Mouse (Mus musculus) hindbrain, embryonic 11.5 days (tissue): Measurements from ENCODE around the gene Ccdc159. TPM values are rescaled to one million over a fixed set of nuclear protein-coding genes. Genes with fewer than 3 reads are reported as not detected.

Experiments used
- ATAC-seq: fragments of 200-750 bp; cut with Nextera tagmentation; 2 replicates; pipeline ENCODE4 v1.8.0; 2017; ENCODE audit warnings: mild to moderate bottlenecking, moderate TSS enrichment, moderate library complexity; ENCODE audit not compliant: low FRiP score
- DNase-seq: peaks from one replicate; pipeline ENCODE4 v3.0.0-alpha.2; 2015; ENCODE audit warnings: low spot score
- H3K27ac ChIP-seq: fragments of 300-500 bp; sonication (generic); 2 replicates; pipeline ENCODE4 v1.5.1; 2014; ENCODE audit warnings: mild to moderate bottlenecking, low read depth, low read length
- H3K27me3 ChIP-seq: fragments of 300-500 bp; sonication (generic); 2 replicates; pipeline ENCODE4 v1.6.1; 2014; ENCODE audit warnings: mild to moderate bottlenecking, low read length, moderate library complexity, mixed read lengths; ENCODE audit not compliant: control insufficient read depth, insufficient read depth
- H3K36me3 ChIP-seq: fragments of 300-500 bp; sonication (generic); 2 replicates; pipeline ENCODE4 v1.6.1; 2014; ENCODE audit warnings: mild to moderate bottlenecking, low read length, moderate library complexity, mixed read lengths; ENCODE audit not compliant: control insufficient read depth, insufficient read depth
- H3K4me1 ChIP-seq: fragments of 300-500 bp; sonication (generic); replicated peaks from 2 replicates; pipeline ENCODE4 v1.6.1; 2014; ENCODE audit warnings: low read length, mixed read lengths; ENCODE audit not compliant: control insufficient read depth, insufficient read depth
- H3K4me2 ChIP-seq: fragments of 300-500 bp; sonication (generic); replicated peaks from 2 replicates; pipeline ENCODE4 v1.6.1; 2014; ENCODE audit warnings: mild to moderate bottlenecking, low read depth, low read length
- H3K4me3 ChIP-seq: fragments of 300-500 bp; sonication (generic); 2 replicates; pipeline ENCODE4 v1.5.1; 2014; ENCODE audit warnings: low read depth, low read length
- H3K9ac ChIP-seq: fragments of 300-500 bp; sonication (generic); 2 replicates; pipeline ENCODE4 v1.6.1; 2014; ENCODE audit warnings: low read depth, low read length
- H3K9me3 ChIP-seq: fragments of 300-500 bp; sonication (generic); 2 replicates; pipeline ENCODE4 v1.6.1; 2016; ENCODE audit warnings: low read length; ENCODE audit not compliant: control insufficient read depth
- WGBS: fragments of 180-500 bp; shearing (Covaris S2); extraction: QIAGEN DNeasy Blood & Tissue Kit; methylation state at CpG from one replicate; pipeline ENCODE4 v1.1.7; 2014; 5-methylcytosine and 5-hydroxymethylcytosine counted together
- polyA plus RNA-seq: library from polyadenylated mRNA; unstranded; fragments of >200 nt; fragmentation: Nextera tagmentation; extraction: Ambion mirVana; gene quantifications from 2 replicates; pipeline ENCODE4 v1.2.1, GENCODE M21; 2014

Gene Ccdc159
- polyA plus RNA-seq, 1 experiment from 2014 or later: 3.9 TPM

DNA sequence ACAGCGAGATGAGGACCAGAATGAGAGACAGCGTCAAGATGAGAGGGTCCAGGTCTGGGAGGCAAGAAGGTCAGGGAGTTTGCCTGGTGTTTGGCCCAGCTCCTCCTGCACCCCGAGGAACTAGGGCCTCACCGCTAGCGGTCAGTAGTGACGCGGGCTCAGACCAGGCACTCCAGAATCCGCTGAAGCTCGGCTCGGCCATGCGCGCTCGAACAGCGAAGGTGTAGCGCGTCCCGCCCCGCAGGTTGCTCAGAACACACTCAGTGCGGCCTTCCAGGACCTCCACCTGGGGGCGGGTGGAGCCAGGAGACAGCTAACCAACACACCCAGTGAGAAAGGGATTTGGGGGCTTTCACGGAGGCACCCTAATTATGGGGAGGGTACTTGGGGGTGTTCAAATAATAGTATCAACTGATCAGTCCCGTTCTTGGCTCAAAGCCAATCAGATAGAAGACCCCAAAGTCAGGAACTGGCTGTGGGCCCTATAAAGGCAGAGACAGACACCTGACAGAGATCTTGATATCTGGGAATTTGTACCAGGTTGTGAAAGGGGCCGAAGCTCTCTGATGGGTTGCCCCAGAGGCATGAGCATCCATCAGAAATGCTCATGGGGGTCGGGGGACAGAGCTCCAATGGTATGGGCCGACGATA, 33.4 kb downstream of the Ccdc159 start:
- no peak overlapping the region for H3K9ac ChIP-seq
- H3K36me3 ChIP-seq: no peaks in the 10 kb centered on the region
- peaks cover 10% of the 10 kb centered on the region; the same call in 1 of the 2 replicates for H3K4me1 ChIP-seq
- H3K4me2 ChIP-seq: no peak overlapping the region
- ATAC-seq (no peak), DNase-seq (peak; percentile 25)
- H3K27ac ChIP-seq: no peak overlapping the region
- H3K4me3 ChIP-seq: no peak overlapping the region
- WGBS: 10% methylated on average over 26 of the region's 26 CpGs
- H3K27me3 ChIP-seq: peaks cover 40% of the 10 kb centered on the region
- no peaks in the 10 kb centered on the region for H3K9me3 ChIP-seq

DNA sequence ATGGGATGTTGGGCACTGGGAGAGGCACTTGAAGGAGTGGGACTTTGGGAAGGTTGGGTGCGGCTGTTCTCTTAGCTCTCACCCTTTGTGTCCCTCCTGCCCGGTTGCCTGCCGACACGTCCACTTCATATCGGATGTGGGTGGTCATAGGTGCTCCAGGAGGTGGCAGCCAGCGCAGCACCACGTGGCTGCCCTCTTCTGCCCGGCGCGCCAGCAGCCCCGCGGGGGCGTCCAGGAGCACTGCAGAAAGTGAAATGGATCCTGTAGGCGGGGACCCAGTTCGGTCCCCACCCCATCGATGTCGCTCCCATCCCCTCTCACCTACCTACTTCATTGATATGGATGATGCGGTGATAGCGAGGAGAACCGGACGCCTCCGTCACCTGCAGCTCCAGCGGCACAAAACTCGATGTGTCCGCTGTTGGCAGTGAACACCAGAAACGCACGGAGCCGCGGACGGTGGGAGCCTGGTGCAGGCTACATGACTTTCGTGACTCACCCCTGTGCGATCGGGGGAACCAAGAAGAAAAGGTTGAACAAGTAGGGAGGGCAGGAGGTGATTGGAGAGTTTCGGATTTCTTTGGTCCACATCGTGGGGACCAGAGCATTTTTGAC, 34.2 kb downstream of the Ccdc159 start:
- no peak overlapping the region for H3K9ac ChIP-seq
- under 1% methylated on average over 33 of the region's 35 CpGs for WGBS

DNA sequence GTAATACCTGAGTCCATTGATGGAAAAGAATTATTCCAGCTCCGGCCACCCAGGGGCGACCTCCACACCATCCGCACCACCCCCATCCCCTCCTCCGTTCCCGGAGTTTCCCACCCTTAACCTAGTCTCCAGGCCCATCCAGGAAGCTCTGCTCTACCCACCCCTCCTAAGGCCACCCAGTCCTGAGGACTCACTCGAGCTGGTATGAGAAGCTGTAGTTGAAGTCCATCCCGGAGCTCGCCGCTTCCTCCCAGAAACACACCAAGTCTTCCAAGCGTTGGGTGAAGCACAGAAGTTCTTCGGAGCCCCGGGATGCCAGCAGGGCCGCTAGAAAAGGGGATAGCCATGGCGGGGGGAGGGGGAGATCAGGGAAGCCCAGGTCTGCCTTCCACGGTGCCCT, 34.7 kb downstream of the Ccdc159 start:
- DNase-seq (no peak), ATAC-seq (peak; percentile 46; the same call in 1 of the 2 replicates)
- no peak overlapping the region for H3K27ac ChIP-seq
- H3K4me2 ChIP-seq: peak overlapping the region; percentile 51
- no peaks in the 10 kb centered on the region for H3K9me3 ChIP-seq
- WGBS: 2% methylated on average over 15 of the region's 15 CpGs
- H3K4me1 ChIP-seq: peaks cover 10% of the 10 kb centered on the region; the same call in 1 of the 2 replicates
- H3K4me3 ChIP-seq: peak overlapping the region; percentile 27
- peaks cover 40% of the 10 kb centered on the region for H3K27me3 ChIP-seq
- no peak overlapping the region for H3K9ac ChIP-seq
- no peaks in the 10 kb centered on the region for H3K36me3 ChIP-seq

More for the DNA sequence above, 34.2 kb downstream of the Ccdc159 start:
- no peaks in the 10 kb centered on the region for H3K36me3 ChIP-seq
- DNase-seq: peak; percentile 45
- H3K4me2 ChIP-seq: peak overlapping the region; percentile 51
- peaks cover 40% of the 10 kb centered on the region for H3K27me3 ChIP-seq
- no peak for ATAC-seq
- no peak overlapping the region for H3K27ac ChIP-seq
- H3K9me3 ChIP-seq: no peaks in the 10 kb centered on the region
- H3K4me3 ChIP-seq: peak overlapping the region; percentile 27
- peaks cover 10% of the 10 kb centered on the region; the same call in 1 of the 2 replicates for H3K4me1 ChIP-seq

DNA sequence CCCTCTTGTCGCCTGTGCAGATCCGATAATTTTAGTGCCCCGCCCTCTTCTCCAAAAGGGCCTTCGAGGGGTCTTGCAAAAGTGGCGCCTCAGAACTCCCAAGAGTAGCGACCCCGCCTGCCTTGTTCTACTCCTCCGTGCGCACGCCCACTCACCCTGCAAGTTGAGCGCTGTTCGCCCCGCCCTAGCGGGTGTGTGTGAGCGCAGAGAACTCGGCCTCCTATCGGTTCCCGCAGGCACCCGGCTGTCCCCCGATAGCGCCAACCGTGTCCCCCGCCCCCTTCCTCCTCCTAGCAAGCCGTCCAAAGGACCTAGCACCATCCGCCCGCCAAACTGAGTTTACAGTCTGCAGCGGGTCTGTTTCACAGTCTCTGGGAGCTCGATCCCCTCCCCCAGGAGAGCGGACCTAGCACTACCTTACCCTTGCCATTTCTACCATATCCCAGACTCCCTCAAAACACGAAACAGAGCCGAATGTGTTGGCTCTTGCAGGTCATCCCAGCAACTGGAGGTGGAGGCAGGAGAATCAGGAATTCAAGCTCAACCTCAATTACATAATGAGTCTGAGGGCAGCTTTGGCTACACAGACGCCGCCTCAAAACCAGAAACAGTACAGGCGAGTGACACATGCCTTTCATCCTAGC, 35.3 kb downstream of the Ccdc159 start:
- H3K27me3 ChIP-seq: peaks cover 40% of the 10 kb centered on the region
- no peaks in the 10 kb centered on the region for H3K36me3 ChIP-seq
- H3K4me2 ChIP-seq: peak overlapping the region; percentile 51
- DNase-seq (peak; percentile 72), ATAC-seq (peak; percentile 75)
- H3K27ac ChIP-seq: no peak overlapping the region
- no peaks in the 10 kb centered on the region for H3K9me3 ChIP-seq
- H3K4me3 ChIP-seq: peak overlapping the region; percentile 27
- 3% methylated on average over 33 of the region's 34 CpGs for WGBS
- H3K4me1 ChIP-seq: peaks cover 10% of the 10 kb centered on the region; the same call in 1 of the 2 replicates
- H3K9ac ChIP-seq: no peak overlapping the region

GRCm38 (mm10) chr9:21963417-21963816, 36.1 kb downstream of the Ccdc159 start, which contains the start of gene Epor:
Epor (minus strand) TSS chr9:21963506.
- WGBS: 18% methylated on average over 8 of the region's 8 CpGs
- ATAC-seq: peak; percentile 42
- no peak within 1 kb of the TSS for H3K27ac ChIP-seq

GRCm38 (mm10) chr9:21968883-21969282, 41.6 kb downstream of the Ccdc159 start:
- ATAC-seq (no peak), DNase-seq (no peak)
- H3K4me1 ChIP-seq: no peaks in the 10 kb centered on the region
- WGBS: 72% methylated on average over 6 of the region's 6 CpGs
- H3K27me3 ChIP-seq: no peaks in the 10 kb centered on the region
- no peak overlapping the region for H3K9ac ChIP-seq
- no peak overlapping the region for H3K4me2 ChIP-seq
- no peak overlapping the region for H3K27ac ChIP-seq
- H3K36me3 ChIP-seq: no peaks in the 10 kb centered on the region
- no peak overlapping the region for H3K4me3 ChIP-seq
- no peaks in the 10 kb centered on the region for H3K9me3 ChIP-seq

More at GRCm38 (mm10) chr9:21963417-21963816, 36.1 kb downstream of the Ccdc159 start, which contains the start of gene Epor:
- Histone ChIP-seq H3K4me3 (peak within 1 kb of the TSS; percentile 27), H3K36me3 (no peaks in the 10 kb centered on the region), H3K27me3 (peaks cover 40% of the 10 kb centered on the region), H3K4me2 (peak within 1 kb of the TSS; percentile 51), H3K4me1 (peaks cover 10% of the 10 kb centered on the region; the same call in 1 of the 2 replicates), H3K9ac (no peak within 1 kb of the TSS), H3K9me3 (no peaks in the 10 kb centered on the region)
- peak; percentile 41 for DNase-seq

DNA sequence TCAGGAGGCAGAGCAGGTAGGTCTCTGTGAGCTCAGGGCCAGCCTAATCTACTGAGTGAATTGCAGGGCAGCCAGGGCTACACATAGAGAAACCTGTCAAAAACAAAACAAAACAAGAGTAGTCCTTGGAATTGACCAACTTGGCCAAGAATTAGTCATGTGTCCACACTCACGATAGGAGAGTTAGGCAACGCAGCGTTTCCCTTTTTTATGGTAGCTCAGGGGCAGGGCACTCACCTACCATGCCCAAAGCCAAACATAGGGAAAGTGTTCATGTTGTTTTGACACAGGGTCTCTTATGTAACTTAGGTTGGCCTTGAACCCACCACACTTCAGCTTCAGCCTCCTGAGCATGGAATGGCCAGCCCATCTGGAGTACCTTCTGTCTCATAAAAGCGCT, 42.0 kb downstream of the Ccdc159 start:
- no peak overlapping the region for H3K4me2 ChIP-seq
- no peak for ATAC-seq
- H3K27ac ChIP-seq: no peak overlapping the region
- no peaks in the 10 kb centered on the region for H3K4me1 ChIP-seq
- H3K27me3 ChIP-seq: no peaks in the 10 kb centered on the region
- no peaks in the 10 kb centered on the region for H3K9me3 ChIP-seq
- no peak overlapping the region for H3K9ac ChIP-seq
- WGBS: 90% methylated on average over 4 of the region's 4 CpGs
- no peak overlapping the region for H3K4me3 ChIP-seq
- H3K36me3 ChIP-seq: no peaks in the 10 kb centered on the region
- no peak for DNase-seq

- H3K27me3 ChIP-seq: no peaks in the 10 kb centered on the region
- no peak overlapping the region for H3K27ac ChIP-seq
- no peaks in the 10 kb centered on the region for H3K9me3 ChIP-seq
- H3K9ac ChIP-seq: no peak overlapping the region
- no peak for DNase-seq
- no peak overlapping the region for H3K4me2 ChIP-seq
- no peaks in the 10 kb centered on the region for H3K4me1 ChIP-seq
- WGBS: 90% methylated on average over 10 of the region's 10 CpGs
- ATAC-seq: no peak
- no peaks in the 10 kb centered on the region for H3K36me3 ChIP-seq
- no peak overlapping the region for H3K4me3 ChIP-seq
These were observed 49.4 kb downstream of the Ccdc159 start for GRCm38 (mm10) chr9:21976626-21977175.
